Mouse (Mus musculus): ENCODE results near the gene Sbno2.
A peak's percentile ranks its signal among the peaks of the same experiment; 100 is the strongest.

The Sbno2 gene

DNA sequence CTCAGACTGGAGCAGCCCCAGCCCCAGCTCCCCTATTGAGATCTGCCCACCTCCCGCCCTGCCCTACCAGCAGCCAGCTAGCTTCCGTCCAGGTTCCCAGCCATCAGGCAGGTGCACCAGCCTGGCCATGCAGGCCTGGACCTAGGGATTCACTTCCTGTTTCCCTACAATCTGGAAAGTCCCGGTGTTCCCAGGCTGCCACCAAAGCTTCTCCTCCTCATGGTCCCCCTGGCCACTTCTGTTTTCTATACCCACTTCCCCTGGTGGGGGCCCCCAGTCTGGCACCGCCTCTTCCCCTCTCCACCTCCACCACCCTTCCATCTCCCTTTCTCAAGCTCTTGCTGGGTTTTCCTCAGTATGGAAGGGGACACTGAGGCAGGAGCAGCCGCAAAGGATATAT lies at the start of gene Sbno2:
Gene Sbno2, minus strand, starts transcription at position 112 of the 400 bp plus-strand sequence.
- DNase-seq (ENCODE audit: low spot score): no peak

DNA sequence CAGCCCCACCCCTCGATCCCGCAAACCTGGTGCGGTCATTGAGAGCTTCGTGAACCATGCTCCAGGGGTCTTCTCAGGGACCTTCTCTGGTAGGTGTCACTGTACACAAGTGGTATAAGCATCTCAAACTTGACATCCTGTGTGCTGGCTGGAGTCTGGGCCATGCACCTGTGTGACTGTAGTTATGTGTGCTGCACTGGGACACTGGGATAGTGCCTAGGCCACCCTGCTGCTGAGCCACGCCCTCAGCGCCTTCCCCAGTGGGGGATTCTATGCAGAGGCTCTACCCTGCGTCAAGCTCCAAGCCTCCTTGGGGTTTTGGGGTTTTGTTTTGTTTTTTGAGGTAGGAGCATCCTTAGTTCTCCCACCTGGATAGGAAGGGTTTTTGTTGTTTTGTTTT lies 49.0 kb upstream of the Sbno2 start:
- DNase-seq (ENCODE audit: low spot score): no peak

DNA sequence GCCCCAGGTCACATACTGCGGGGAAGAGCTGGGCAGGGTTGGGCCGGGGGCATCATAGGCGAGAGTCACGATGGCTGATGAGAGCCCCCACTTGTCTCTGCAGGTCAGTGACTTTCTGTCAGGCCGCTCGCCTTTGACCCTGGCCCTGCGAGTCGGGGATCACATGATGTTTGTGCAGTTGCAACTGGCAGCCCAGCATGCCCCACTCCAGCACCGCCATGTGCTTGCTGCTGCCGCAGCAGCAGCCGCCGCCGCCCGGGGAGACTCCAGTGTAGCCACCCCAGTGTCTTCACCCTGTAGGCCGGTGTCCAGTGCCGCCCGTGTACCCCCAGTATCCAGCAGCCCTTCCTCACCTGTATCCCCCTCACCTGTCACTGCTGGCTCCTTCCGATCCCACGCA lies 48.3 kb upstream of the Sbno2 start:
- DNase-seq (ENCODE audit: low spot score): no peak

DNA sequence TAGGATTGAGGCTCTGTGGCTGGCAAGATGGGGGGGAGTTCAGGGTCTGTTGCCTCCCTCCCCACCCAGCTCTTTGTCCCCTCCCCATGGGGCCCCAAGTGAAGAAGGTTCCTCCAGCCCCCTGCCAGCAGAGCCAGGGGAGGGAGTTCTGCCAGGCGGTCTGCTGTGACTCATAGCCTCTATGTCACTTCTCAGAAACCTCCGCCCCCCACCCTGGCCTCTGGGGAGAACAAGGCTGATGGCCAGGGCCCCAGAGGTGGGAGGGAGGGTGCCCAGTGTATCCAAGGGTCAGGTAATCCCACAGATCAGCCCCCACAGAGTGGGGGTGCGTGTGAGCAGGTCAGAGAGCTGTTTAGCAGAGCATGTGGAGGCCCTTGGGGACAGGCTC lies 47.5 kb upstream of the Sbno2 start:
- no peak for DNase-seq (ENCODE audit: low spot score)

DNA sequence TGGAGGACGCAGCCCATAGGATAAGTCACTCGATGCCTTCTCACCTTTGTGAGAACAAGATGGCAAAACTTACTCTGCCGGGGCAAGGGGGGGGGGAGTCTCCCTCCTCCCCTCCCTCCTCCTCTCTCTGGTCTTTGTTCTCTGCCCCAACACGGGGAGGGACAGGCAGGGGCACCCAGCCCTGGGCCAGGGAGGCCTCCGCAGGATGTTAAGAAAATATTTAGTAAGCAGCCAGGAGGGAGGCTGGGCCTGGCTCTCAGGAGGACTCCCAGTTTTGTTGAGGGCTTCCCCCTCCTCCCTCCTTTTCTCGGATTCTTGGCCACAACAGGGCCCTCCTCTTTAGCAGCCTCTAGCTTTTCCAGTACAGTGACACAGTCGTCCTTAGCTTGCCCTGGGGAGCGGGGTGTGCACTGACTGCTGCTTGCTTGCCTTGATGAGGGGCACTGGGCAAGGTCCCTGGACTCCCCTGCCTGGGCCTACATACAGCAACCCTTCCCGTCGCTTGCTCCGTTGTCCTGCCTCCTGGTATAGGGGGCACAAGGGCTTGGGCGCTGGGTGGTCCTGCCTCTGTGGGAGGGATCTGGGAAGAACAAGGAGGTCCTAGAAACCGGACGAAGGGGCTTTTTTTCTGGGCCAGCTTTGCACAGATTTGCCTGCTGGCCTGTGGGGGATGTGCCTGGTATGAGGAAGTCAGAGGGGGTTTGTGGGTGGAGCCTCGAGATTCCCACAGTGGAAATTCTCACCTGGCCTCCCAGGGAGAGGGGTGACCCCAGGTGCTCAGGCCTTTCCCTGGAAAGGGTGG lies 46.9 kb upstream of the Sbno2 start:
- DNase-seq (ENCODE audit: low spot score): peak; percentile 63

DNA sequence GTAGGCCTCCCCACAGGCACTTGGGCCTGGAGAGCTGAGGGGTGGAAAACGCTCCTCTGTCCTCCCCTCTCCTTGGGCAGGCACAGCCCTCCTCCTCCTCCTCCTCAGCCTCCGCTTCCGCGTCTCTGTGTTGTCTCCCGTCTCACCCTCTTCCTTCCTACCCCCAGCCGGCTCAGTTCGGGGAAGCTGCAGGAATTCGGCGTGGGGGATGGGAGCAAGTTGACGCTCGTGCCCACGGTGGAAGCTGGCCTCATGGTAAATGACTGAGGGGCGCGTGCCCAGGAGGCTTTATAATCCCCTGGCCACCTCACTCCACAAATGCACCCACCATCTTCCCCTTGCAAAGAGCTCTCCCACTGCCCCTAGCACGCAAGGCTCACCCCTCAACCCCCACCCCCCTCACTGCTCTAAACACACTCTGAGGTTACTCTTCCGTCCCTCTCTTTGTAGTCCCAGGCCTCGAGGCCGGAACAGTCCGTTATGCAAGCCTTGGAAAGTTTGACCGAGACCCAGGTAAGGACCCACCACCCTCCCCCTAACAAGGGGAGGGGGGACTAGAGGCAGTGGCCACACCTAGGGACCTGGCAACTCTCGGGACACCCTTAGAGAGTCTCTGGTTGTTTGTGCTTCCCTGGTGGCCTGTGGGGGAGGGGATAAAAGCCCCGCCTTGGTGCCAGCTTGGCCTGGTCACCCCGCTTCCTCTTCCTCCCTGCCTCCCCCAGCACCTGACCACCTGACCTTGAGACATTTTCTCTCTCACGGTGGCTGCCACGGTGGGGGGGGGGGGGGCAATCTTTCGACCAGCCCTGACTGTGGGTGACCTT lies 46.1 kb upstream of the Sbno2 start:
- peak; percentile 60 for DNase-seq (ENCODE audit: low spot score)

DNA sequence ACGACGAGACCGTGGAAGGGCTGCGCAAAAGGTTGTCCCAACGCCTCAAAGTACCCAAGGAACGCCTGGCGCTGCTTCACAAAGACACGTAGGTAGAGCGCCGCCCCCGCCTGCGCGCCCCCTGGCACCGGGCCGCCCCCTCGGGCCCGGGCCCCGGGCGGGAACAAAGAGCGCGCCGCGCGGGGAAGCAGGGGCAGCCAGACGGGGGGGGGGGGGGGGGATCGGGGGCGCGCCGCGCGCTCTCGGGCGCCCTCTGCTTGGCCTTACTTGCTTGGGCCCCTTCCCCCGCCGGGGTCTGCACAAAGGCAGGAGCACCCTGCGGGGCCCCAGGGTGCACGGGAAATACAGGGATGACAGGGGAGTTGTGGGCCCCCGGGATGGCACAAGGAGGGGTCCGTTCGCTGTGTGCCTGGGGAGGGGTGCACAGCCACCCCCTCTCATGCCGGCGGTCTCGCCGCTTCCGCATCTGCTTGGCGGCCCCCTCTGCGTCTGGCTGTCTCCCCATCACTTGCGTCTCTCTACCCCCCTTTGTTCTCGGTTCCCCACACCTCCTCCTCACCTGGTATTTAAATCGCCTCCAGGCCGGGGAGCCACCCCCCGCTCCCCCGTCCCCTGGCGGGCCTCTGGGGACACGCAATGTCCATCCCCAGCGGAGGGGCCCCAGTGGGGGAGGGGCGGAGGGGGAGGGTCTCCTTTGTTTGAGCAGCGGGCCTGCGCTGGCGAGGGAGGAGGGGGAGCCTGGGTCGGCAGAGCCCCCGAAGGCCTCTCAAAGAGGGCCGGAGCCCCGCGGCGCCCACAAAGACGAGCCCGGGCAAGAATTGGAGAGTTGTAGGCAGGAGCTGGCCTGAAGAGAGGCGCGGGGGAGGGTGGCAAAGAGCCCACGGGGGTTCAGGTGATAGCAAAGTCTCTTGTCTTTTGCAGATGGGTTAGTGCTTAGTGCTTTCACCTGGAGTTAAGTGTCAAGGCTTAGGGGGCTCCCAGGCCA lies 45.1 kb upstream of the Sbno2 start:
- peak; percentile 85 for DNase-seq (ENCODE audit: low spot score)

DNA sequence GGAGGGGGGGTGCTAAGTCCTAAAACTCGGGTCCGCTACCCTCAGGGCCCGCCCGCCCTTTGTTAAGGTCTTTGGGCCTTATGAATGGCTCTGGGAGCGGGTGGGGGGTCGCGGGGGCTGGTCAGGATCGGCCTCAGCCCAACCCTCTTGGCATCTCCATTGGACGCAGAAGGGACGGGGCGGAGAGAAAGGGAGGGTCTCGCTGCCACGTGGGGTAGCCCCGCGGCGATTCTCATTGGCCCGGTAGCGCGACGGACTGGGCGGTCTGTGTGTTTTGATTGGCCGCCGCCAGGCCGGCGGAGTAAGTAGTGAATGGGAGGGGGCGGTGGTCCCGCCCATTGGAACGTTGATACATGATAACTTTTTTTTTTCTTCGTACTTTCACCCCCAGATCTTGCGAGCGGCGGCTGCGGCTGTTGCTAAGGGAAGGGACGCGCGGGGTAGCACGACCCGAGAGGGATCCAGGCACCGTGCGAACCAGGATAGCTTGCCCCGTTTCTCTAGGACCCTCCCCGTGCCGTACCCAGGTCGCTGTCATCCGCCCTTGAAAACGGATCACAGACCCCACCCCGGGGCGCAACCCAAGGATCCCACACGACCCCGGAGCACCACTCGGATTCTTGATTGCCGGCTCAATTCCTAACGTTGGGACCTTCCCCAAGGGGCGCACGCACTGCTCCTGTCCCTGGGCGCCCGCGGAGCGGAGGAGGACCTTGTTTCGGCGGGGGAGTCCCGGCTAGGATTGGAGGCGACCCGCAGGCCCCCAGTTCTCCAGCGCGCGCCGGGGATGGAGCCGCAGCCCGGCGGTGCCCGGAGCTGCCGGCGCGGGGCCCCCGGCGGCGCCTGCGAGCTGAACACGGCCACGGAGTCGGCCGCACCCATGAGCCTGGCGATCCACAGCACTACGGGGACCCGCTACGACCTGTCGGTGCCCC lies 44.2 kb upstream of the Sbno2 start:
- peak; percentile 98 for DNase-seq (ENCODE audit: low spot score)

DNA sequence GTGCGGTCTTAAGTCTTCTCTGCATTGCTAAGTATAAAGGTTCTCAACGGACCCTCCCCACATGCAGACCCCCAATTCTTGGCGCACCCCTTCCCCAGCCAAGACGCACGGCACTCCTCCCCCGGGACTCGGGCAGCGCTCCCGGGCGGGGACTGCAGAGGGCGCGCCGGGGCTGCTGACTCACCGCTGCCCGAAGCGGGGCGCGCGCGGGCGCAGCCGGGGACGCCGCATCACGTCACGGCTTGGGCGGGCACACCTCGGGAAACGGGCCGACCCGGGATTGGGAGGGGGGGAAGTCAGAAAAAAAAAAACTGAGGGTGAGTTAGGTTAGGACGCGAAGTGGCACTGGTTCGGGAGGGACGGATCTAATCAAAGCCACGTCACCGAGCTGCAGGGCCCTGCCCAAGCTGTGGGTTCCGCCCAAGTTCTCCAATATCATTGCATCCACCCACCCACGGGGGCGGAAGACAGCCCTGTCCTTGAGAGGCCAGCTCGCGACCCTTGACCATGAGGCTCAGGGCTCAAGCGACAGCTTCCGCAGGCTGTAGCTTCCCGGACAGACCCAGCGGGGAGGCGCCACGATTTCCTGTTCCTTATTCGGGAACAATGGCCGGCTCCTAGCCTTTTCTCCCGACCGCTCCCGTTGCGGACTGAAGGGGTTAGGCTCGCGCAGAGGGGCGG lies 43.4 kb upstream of the Sbno2 start:
- DNase-seq (ENCODE audit: low spot score): peak; percentile 94

DNA sequence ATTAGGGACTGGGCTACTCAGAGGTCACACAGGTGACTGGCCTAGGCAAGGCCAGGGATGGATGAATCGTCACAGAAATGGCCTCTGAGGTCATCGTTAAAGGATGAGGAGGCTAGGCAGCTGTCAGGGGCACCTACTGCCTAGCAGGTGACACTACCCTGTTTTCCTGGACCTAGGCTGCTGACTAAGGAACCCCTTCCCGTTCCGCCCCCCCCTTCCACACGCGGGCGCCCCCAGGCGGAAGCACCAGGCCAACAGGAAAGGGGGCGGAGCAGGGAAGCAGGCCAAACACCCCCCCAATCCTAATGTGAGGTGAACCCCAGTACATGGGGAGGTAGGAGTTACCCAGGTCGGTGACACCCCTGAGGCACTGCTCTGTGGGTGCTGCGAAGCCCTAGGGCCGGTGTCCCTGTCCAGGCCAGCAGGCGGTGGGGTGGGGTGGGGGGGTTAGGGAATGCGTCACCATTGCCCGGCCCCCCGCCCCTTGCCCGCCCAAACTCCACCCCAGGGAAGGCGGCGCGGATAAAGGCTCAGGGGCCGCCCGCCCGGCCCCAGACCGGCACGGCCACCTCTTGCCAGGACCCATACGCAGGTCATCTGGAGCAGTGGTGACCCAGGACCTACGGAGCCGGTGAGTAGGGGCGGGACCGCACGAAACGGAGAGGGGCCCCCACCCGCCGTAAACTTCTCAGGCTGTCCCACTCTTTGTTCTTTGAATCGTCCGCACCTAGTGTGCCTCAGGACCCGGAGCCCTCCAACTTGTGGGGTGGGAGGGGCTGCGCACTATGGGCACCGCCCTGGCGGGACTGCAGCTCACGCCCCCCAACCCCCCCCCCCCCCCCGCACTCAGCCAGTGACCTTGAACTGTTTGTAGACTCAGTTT lies 42.6 kb upstream of the Sbno2 start, which contains the start of gene Midn:
Gene Midn, plus strand, starts transcription at position 554 of the 883 bp plus-strand sequence.
- peak; percentile 68 for DNase-seq (ENCODE audit: low spot score)

DNA sequence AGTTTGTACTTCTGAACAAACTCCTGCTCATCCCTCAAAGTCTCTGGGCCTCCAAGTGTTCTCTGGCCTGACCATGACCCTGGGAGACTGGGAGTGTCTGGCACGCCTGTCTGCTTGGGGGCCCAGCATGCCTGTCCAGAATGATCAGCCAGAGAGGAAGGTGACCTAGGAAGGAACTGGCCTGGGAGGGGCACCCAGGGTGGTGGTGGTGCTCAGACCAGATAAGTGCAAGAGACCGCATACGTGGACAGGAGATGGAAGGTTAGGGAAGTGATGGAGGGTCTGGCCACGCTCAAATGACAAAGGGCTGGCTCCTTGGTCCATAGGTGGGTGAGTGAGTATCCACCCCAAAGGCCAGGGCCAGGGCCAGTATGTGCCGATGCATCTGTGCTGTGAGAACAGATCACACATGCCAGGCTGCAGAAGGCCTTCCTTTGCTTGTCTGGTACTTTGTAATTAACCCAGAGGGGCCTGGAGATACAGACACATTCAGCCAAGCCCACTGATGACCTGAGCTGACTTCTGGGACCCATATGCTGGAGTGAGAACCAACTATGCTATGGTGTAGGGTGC lies 41.9 kb upstream of the Sbno2 start:
- DNase-seq (ENCODE audit: low spot score): peak; percentile 37

DNA sequence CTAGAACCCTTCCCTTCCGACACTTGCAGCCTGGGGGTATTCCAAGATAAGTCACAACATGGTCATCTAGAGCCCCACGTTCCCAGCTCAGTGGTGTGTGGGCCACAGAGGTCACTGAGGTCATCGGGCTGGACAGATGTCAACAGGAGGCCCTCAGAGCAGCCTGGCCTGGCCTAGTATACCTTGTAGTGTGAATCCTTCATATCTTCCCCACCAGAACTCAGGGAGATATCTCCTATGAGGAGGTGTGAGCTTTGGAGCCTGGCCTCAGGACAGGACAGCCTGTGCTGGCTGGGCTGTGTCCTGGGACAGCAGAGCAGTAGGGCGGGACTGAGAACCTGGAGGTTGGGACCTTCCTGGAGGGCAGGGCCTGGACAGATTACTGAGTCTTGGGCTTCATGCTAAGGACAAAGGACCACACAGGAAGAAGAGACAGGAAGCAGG lies 41.2 kb upstream of the Sbno2 start:
- DNase-seq (ENCODE audit: low spot score): no peak

DNA sequence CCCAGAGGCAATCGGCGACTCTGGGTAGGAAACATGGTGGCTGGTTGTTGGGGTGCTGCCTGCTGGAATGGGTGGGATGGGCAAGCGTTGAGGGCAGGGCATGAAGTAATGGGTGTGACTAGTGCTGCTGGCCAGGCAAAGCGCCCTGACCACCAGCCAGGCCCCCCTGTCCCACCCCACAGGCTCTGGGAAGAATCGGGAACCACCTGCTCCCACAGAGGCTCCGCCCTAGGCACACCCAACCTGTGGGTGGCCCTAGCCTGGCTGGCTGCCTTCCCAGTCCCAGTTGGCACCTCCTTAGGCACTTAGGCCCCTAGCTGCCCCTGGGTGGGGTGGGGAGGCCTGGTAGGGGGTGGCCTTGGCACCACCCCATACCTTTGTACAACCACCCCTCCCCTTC lies 40.5 kb upstream of the Sbno2 start:
- DNase-seq (ENCODE audit: low spot score): no peak

DNA sequence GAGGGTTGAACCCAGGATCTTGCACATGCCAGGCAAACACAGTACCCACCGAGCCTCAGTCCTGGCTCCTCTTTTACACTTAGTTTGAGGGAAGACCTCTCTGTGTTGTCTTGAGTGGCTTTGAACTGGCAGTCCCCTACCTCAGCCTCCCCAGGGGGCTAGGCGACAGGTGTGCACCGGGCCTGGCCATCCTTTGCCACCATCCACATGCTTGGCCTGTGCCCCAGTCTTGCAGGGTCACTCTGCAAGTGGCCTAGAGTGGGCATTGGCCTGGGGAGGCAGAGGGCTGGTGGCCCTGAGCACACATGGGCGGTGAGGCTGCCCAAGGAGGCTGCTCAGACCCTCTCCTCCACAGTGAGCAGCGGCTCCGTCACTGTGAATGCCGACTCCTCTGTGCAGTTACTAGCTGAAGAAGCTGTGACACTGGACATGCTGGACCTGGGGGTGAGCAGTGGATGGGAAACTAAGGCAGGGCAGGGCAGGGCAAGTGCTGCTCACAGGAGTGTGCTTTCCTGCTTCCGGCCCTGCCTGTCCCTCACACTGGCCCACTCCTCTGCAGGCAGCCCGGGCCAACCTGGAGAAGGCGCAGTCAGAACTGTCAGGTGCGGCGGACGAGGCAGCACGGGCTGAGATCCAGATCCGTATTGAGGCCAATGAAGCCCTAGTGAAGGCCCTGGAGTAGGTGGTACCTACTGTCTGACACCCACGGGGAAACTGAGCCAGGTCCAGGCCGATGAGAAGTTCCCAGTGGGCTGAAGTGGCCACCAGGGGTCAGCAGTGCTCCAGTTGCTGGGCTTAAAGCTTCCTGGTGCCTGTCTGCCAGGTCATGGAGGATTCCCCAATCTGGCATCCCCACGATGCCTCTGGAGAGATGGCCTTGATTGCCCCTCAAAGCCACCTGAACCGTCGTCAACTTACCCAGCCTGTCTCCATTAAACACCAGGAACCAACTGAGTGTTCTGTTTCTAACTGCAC lies 39.8 kb upstream of the Sbno2 start:
- DNase-seq (ENCODE audit: low spot score): peak; percentile 93

DNA sequence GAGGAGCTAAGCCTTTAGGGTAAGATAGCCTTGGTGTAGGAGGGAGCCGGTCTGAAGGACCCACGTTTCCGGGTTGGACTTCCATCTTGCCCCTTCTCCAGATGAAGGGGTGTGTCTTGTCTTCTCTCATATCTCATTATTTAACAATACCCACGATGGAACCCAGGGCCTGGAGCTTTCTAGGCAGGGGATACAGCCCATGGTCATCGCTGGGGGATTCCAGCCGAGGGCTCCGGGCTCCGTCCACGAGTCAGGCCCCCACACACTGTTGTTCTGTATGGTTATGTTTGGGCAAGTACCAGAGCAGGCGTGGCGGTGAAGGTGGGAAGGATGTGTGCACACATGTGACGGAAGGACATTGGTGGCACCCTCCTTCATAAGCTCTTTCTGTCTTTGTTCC lies 38.8 kb upstream of the Sbno2 start:
- DNase-seq (ENCODE audit: low spot score): no peak

DNA sequence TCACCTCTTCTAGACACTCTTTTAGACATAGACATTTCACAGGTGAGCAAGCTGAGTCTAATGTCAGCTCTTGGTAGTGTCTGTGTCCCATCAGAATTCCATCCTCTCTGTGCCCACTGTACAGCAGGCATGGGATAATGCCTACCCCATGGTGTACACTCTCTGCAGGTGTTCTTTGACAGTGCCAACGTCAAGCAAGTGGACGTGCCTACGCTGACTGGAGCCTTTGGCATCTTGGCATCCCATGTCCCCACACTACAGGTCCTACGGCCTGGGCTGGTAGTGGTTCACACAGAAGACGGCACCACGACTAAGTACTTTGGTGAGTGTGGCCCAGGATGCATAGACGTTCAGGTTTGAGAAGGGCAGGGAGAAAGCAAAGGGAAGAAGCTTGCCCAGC lies 38.3 kb upstream of the Sbno2 start:
- DNase-seq (ENCODE audit: low spot score): no peak

DNA sequence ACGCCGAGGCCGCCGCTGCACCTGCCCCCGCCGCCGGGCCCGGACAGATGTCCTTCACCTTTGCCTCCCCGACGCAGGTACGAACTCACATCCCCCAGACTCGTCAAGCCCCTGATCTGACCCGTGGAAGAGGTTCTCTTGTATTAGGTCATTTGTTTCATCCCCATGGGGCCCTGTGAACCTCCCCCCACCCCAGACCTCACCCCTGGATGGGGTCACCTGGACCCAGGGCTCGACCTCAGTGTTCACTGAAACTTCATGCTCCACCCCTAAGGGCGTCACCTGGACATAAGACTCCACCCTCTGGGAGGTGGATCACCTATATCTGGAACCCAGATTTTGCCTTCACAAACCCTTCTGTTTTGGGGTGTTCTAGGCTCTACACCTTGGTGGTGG lies 37.2 kb upstream of the Sbno2 start:
- DNase-seq (ENCODE audit: low spot score): no peak

Measured in retina, embryonic 14.5 days (tissue).